Mouse (Mus musculus) ES-E14 (cell line): ENCODE measurements around the gene Tnfrsf4. TPM values are rescaled to one million over a fixed set of nuclear protein-coding genes. Genes with fewer than 3 reads are reported as not detected.
A peak's percentile ranks its signal among the peaks of the same experiment; 100 is the strongest.

ENCODE experiments used
- DNase-seq: peaks from one replicate; pipeline ENCODE4 v3.0.0-alpha.2; 2013; ENCODE audit warnings: low read depth, low spot score
- H3K27ac ChIP-seq: 2 replicates; pipeline ENCODE4 v1.5.1; 2012; ENCODE audit warnings: low read depth, mild to moderate bottlenecking, low read length, moderate library complexity, mixed read lengths; ENCODE audit not compliant: poor library complexity, insufficient read depth, severe bottlenecking
- H3K36me3 ChIP-seq: 2 replicates; pipeline ENCODE4 v1.6.1; 2012; ENCODE audit warnings: mild to moderate bottlenecking, low read length, moderate library complexity, mixed read lengths; ENCODE audit not compliant: control insufficient read depth, poor library complexity, insufficient read depth, severe bottlenecking
- H3K4me1 ChIP-seq, 2 experiments: fragments of 150-350 bp in 1 of 2; sonication (generic) in 1 of 2; 2 replicates each; pipeline ENCODE4 v1.6.1; 2012; ENCODE audit warnings: low read length in 2 of 2, mild to moderate bottlenecking in 1 of 2, mixed read lengths in 1 of 2; ENCODE audit not compliant: control insufficient read depth in 2 of 2, insufficient read depth in 2 of 2, poor library complexity in 1 of 2
- H3K4me3 ChIP-seq, 2 experiments: fragments of 150-350 bp in 1 of 2; sonication (generic) in 1 of 2; 2 replicates each; pipeline ENCODE4 v1.5.1; 2012; ENCODE audit warnings: low read length in 2 of 2, low read depth in 1 of 2, mild to moderate bottlenecking in 1 of 2, mixed read lengths in 1 of 2; ENCODE audit not compliant: insufficient read depth in 1 of 2, poor library complexity in 1 of 2, severe bottlenecking in 1 of 2
- H3K9ac ChIP-seq: 2 replicates; pipeline ENCODE4 v1.6.1; 2012; ENCODE audit warnings: low read depth, mild to moderate bottlenecking, low read length, mixed read lengths; ENCODE audit not compliant: poor library complexity, insufficient read depth, severe bottlenecking
- H3K9me3 ChIP-seq: fragments of 150-350 bp; sonication (generic); 2 replicates; pipeline ENCODE4 v1.6.1; 2012; ENCODE audit warnings: low read depth, mild to moderate bottlenecking, low read length; ENCODE audit not compliant: control insufficient read depth, insufficient read depth
- CHD2 ChIP-seq: IDR thresholded peaks from 2 replicates; pipeline ENCODE4 v1.6.1; 2014; ENCODE audit warnings: mild to moderate bottlenecking, low read depth, low read length, inconsistent platforms
- HCFC1 ChIP-seq: IDR thresholded peaks from 2 replicates; pipeline ENCODE4 v1.6.1; 2012; ENCODE audit warnings: low read length, inconsistent platforms, borderline replicate concordance; ENCODE audit not compliant: insufficient read depth
- MAFK ChIP-seq: IDR thresholded peaks from 2 replicates; pipeline ENCODE4 v1.6.1; 2014; ENCODE audit warnings: mild to moderate bottlenecking, low read depth, low read length, inconsistent platforms; ENCODE audit not compliant: insufficient read depth
- ZC3H11A ChIP-seq: IDR thresholded peaks from 2 replicates; pipeline ENCODE4 v1.6.1; 2012; ENCODE audit warnings: low read depth, mild to moderate bottlenecking, inconsistent platforms, low read length, borderline replicate concordance
- ZNF384 ChIP-seq: IDR thresholded peaks from 2 replicates; pipeline ENCODE4 v1.6.1; 2012; ENCODE audit warnings: low read depth, low read length, inconsistent platforms
- in situ Hi-C, 2 experiments: fragments of 600-800 bp; cut with MboI; formaldehyde crosslinking; loops; one replicate each; pipeline ENCODE4 v1.15.1; 2025; ENCODE audit warnings: low sequenced_read_pairs in 2 of 2, inconsistent platforms in 1 of 2; ENCODE audit not compliant: unreplicated experiment in 2 of 2
- total RNA-seq: library from RNA; depleted of rRNA; stranded (reverse); fragments of 300-350 nt; gene quantifications from 2 replicates; pipeline ENCODE4 v1.2.3, GENCODE M21; 2012

Gene Tnfrsf4
- total RNA-seq, 1 experiment: 2.4 TPM

DNA sequence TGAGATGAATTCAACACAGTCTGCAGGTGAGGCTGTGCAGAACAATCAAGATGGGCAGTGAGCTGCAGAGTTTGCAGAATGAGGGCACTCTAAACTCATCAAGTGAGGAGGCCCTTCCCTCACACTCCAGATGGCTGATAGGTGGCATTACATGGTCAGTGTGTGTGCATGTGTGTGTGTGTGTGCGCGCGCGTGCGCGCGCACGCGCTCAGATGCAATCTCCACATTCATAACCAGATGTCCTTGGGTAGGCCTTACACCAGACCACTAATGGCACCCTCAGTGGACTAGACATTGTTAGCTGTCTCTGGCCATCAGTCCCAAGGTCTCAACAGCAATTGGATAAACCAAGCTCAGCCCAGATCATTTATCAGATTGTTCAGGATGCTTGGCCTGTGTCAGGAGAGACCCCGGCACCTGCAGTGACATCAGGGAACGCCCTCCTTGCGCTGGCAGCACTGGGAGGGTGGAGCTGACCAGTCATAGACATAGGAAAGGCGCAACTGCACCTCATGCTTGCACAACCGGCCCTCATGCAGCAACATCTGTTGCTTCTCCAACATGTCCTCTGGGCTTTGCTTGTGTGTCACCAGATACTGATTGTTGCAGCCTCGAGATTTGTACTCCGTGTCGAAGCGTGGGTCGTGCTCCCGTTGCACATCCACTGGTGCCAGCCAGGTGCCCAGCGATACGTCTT, 22.3 kb upstream of the Tnfrsf4 start:
- no peak for DNase-seq
- Histone ChIP-seq H3K9me3 (no peaks in the 10 kb centered on the region), H3K9ac (peak overlapping the region; percentile 96), H3K27ac (0 out of 2 replicates have a peak overlapping the region, but pooled peaks have one; percentile 94), H3K4me1 (peaks cover 3 to 8% of the 10 kb centered on the region in 2 experiments; a peak in 3 of 4 replicates), H3K36me3 (peaks cover 2% of the 10 kb centered on the region; the same call in 1 of the 2 replicates), H3K4me3 (peak overlapping the region; percentile 88)
- TF ChIP-seq CHD2: no peak
- no peak for TF ChIP-seq ZC3H11A
- no peak for TF ChIP-seq ZNF384
- TF ChIP-seq MAFK: no peak
- TF ChIP-seq HCFC1: no peak
- in situ Hi-C loops: no loop called here

DNA sequence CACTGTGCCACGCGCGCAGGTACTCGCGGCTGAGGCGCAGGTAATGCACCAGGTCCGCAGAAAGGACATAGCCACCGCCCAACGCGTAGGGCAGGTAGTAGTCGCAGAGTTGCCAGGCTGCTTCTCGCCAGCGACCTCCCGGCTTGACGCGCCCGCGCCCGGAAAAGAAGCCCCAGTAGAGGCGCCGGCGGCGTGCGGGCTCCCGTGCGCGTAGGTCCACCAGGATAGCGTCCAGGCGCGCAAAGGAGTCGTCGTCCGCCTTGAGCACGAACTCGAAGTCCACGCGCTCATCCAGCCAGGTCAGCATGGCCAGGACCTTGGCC, 21.8 kb upstream of the Tnfrsf4 start:
- in situ Hi-C loops: no loop called here
- H3K4me1 ChIP-seq: peaks cover 3 to 8% of the 10 kb centered on the region in 2 experiments; a peak in 3 of 4 replicates
- no peaks in the 10 kb centered on the region for H3K9me3 ChIP-seq
- H3K9ac ChIP-seq: peak overlapping the region; percentile 96
- no peak for DNase-seq
- H3K36me3 ChIP-seq: peaks cover 2% of the 10 kb centered on the region; the same call in 1 of the 2 replicates
- peak overlapping the region; percentile 94; the same call in 1 of the 2 replicates for H3K27ac ChIP-seq
- TF ChIP-seq ZNF384: no peak
- TF ChIP-seq HCFC1: no peak
- TF ChIP-seq MAFK: no peak
- no peak for TF ChIP-seq CHD2
- no peak for TF ChIP-seq ZC3H11A
- H3K4me3 ChIP-seq: peak overlapping the region; percentile 88

DNA sequence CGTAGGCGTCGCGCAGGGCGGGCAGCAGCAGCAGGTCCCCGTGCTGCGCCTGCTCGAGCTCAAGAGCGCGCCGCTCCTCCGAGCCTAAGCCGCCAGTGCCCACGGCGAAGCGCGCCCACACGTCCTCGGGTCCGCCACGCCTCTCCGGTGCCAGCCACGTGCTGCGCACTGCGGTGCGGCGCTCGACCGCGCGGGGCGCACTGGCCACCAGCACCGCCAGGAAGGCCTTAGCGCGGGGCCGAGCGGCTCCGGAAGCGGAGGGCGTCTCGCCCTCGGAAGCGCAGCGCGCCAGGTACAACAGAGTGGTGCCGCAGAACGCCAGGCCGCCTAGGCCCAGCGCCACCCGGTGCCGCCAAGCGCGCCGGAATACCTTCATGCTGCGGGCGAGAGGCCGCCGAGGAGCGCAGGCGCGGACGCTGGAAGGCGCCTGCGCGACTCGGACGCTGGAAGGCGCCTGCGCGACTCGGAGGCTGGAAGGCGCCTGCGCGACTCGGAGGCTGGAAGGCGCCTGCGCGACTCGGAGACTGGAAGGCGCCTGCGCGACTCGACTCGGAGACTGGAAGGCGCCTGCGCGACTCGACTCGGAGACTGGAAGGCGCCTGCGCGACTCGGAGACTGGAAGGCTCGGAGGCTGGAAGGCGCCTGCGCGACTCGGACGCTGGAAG, 21.3 kb upstream of the Tnfrsf4 start, which contains the start of the genes B3galt6 and Sdf4:
Gene B3galt6 (minus strand): TSS at position 409 of the 665 bp plus-strand sequence.
Gene Sdf4 (plus strand): TSS at position 632 of the 665 bp plus-strand sequence.
- H3K9me3 ChIP-seq: no peaks in the 10 kb centered on the region
- in situ Hi-C loops: no loop called here
- peak within 1 kb of the TSS; percentile 89 to 97 for H3K4me3 ChIP-seq
- peak within 1 kb of the TSS; percentile 96 for H3K27ac ChIP-seq
- peaks cover 3 to 8% of the 10 kb centered on the region in 2 experiments; a peak in 3 of 4 replicates for H3K4me1 ChIP-seq
- H3K9ac ChIP-seq: peak within 1 kb of the TSS; percentile 98
- DNase-seq: peak; percentile 79
- H3K36me3 ChIP-seq: peaks cover 2% of the 10 kb centered on the region; the same call in 1 of the 2 replicates
- TF ChIP-seq HCFC1: peak; percentile 50; the same call in 1 of the 2 replicates
- TF ChIP-seq ZNF384: no peak

DNA sequence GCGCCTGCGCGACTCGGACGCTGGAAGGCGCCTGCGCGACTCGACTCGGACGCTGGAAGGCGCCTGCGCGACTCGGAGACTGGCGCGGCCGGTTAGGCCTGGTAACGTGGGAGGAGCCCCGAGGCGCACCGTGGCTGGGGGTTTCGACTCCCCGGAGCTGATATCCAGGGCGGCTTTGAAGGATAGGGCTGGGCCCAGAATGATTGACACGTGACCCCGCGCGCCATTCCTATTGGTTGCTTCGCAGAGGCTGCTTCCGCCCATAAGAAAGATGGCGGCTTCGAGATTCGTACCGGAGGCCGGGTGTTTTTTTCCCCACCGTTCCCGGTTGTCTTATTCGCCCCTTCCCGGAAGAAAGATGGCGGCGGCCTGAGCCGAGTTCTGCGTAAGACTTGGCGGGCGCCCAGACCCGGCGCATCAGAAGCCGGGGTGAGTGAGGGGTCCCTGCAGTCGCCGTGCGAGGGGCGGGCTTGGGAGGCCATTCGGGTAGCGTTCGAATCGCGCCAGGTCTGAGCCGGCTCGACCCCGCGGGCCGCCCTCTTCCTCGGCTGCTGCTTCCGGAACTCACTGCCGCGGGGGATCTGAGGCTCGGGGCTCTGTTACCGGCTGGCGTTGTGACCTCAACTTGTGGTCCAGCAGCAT, 20.6 kb upstream of the Tnfrsf4 start:
- H3K9me3 ChIP-seq: no peaks in the 10 kb centered on the region
- H3K4me1 ChIP-seq: peaks cover 3 to 8% of the 10 kb centered on the region in 2 experiments; a peak in 3 of 4 replicates
- DNase-seq: peak; percentile 90
- peak overlapping the region; percentile 96 for H3K27ac ChIP-seq
- H3K4me3 ChIP-seq: peak overlapping the region; percentile 89 to 97
- H3K9ac ChIP-seq: peak overlapping the region; percentile 98
- in situ Hi-C loops: no loop called here
- TF ChIP-seq MAFK (no peak), ZNF384 (peak; percentile 75), HCFC1 (peak; percentile 90), CHD2 (0 out of 2 replicates have a peak, but pooled peaks have one; percentile 69)
- peaks cover 8% of the 10 kb centered on the region for H3K36me3 ChIP-seq
